Mouse (Mus musculus): Measurements from ENCODE around the gene 1700030J22Rik. TPM values are rescaled to one million over a fixed set of nuclear protein-coding genes. Genes with fewer than 3 reads are reported as not detected.

Gene 1700030J22Rik
- polyA plus RNA-seq (2015; fragmentation: Nextera tagmentation; extraction: Ambion mirVana) = 3.4 TPM in 2 replicates

- Histone ChIP-seq H3K9ac (ENCODE audit: low read length) (peak within 1 kb of the TSS; percentile 62), H3K27ac (ENCODE audit: low read length) (peak within 1 kb of the TSS; percentile 61; the same call in 1 of the 2 replicates), H3K4me2 (ENCODE audit: low read depth, low read length) (peak within 1 kb of the TSS; percentile 79), H3K27me3 (ENCODE audit: control insufficient read depth, insufficient read depth, low read depth, low read length) (no peaks in the 10 kb centered on the region), H3K4me3 (ENCODE audit: low read length) (peak within 1 kb of the TSS; percentile 72), H3K9me3 (ENCODE audit: control insufficient read depth, low read length) (no peaks in the 10 kb centered on the region), H3K36me3 (ENCODE audit: control insufficient read depth, insufficient read depth, low read length) (no peaks in the 10 kb centered on the region; the same call in 1 of the 2 replicates), H3K4me1 (replicated peaks; ENCODE audit: control insufficient read depth, insufficient read depth, low read length) (peaks cover 10% of the 10 kb centered on the region; the same call in 1 of the 2 replicates)
- under 1% methylated on average over 43 of the region's 46 CpGs for WGBS
- ATAC-seq (ENCODE audit: low read depth) = peak; percentile 99
These were observed at the start of gene 1700030J22Rik for GRCm38 (mm10) chr8:116978631-116979256. TSS of gene 1700030J22Rik (minus strand) at chr8:116978959.

- no peak for ATAC-seq (ENCODE audit: low read depth)
- Histone ChIP-seq H3K36me3 (ENCODE audit: control insufficient read depth, insufficient read depth, low read length) (no peaks in the 10 kb centered on the region), H3K9ac (ENCODE audit: low read length) (no peak overlapping the region), H3K4me3 (ENCODE audit: low read length) (no peak overlapping the region), H3K4me2 (ENCODE audit: low read depth, low read length) (no peak overlapping the region), H3K27me3 (ENCODE audit: control insufficient read depth, insufficient read depth, low read depth, low read length) (no peaks in the 10 kb centered on the region), H3K27ac (ENCODE audit: low read length) (no peak overlapping the region), H3K9me3 (ENCODE audit: control insufficient read depth, low read length) (no peaks in the 10 kb centered on the region), H3K4me1 (replicated peaks; ENCODE audit: control insufficient read depth, insufficient read depth, low read length) (no peaks in the 10 kb centered on the region)
- 78% methylated on average over 5 of the region's 5 CpGs for WGBS
These were observed 48.8 kb upstream of the 1700030J22Rik start for GRCm38 (mm10) chr8:117027601-117028000.

- Histone ChIP-seq H3K4me2 (ENCODE audit: low read depth, low read length) (no peak overlapping the region), H3K27ac (ENCODE audit: low read length) (no peak overlapping the region), H3K36me3 (ENCODE audit: control insufficient read depth, insufficient read depth, low read length) (no peaks in the 10 kb centered on the region), H3K9me3 (ENCODE audit: control insufficient read depth, low read length) (no peaks in the 10 kb centered on the region), H3K27me3 (ENCODE audit: control insufficient read depth, insufficient read depth, low read depth, low read length) (no peaks in the 10 kb centered on the region; the same call in 1 of the 2 replicates), H3K4me3 (ENCODE audit: low read length) (no peak overlapping the region), H3K4me1 (replicated peaks; ENCODE audit: control insufficient read depth, insufficient read depth, low read length) (no peaks in the 10 kb centered on the region; the same call in 1 of the 2 replicates), H3K9ac (ENCODE audit: low read length) (no peak overlapping the region)
- peak; percentile 85 for ATAC-seq (ENCODE audit: low read depth)
- WGBS = 44% methylated on average over 1 of the region's 1 CpGs
These were observed 43.7 kb upstream of the 1700030J22Rik start for GRCm38 (mm10) chr8:117022297-117022993.

- Histone ChIP-seq H3K4me2 (ENCODE audit: low read depth, low read length) (no peak overlapping the region), H3K9ac (ENCODE audit: low read length) (no peak overlapping the region), H3K4me3 (ENCODE audit: low read length) (no peak overlapping the region), H3K4me1 (replicated peaks; ENCODE audit: control insufficient read depth, insufficient read depth, low read length) (no peaks in the 10 kb centered on the region; the same call in 1 of the 2 replicates), H3K9me3 (ENCODE audit: control insufficient read depth, low read length) (no peaks in the 10 kb centered on the region), H3K27ac (ENCODE audit: low read length) (no peak overlapping the region), H3K27me3 (ENCODE audit: control insufficient read depth, insufficient read depth, low read depth, low read length) (no peaks in the 10 kb centered on the region; the same call in 1 of the 2 replicates), H3K36me3 (ENCODE audit: control insufficient read depth, insufficient read depth, low read length) (no peaks in the 10 kb centered on the region)
- WGBS = 70% methylated on average over 18 of the region's 18 CpGs
- no peak for ATAC-seq (ENCODE audit: low read depth)
These were observed 40.8 kb upstream of the 1700030J22Rik start for GRCm38 (mm10) chr8:117019323-117020275.

- Histone ChIP-seq H3K4me1 (replicated peaks; ENCODE audit: control insufficient read depth, insufficient read depth, low read length) (no peaks in the 10 kb centered on the region; the same call in 1 of the 2 replicates), H3K27ac (ENCODE audit: low read length) (no peak overlapping the region), H3K9me3 (ENCODE audit: control insufficient read depth, low read length) (no peaks in the 10 kb centered on the region), H3K4me2 (ENCODE audit: low read depth, low read length) (no peak overlapping the region), H3K36me3 (ENCODE audit: control insufficient read depth, insufficient read depth, low read length) (no peaks in the 10 kb centered on the region), H3K9ac (ENCODE audit: low read length) (no peak overlapping the region), H3K27me3 (ENCODE audit: control insufficient read depth, insufficient read depth, low read depth, low read length) (no peaks in the 10 kb centered on the region; the same call in 1 of the 2 replicates), H3K4me3 (ENCODE audit: low read length) (no peak overlapping the region)
- 78% methylated on average over 4 of the region's 4 CpGs for WGBS
- no peak for ATAC-seq (ENCODE audit: low read depth)
These were observed 39.1 kb upstream of the 1700030J22Rik start for GRCm38 (mm10) chr8:117017896-117018295.

- no peak overlapping the region for H3K27ac ChIP-seq (ENCODE audit: low read length)
- no peaks in the 10 kb centered on the region; the same call in 1 of the 2 replicates for H3K4me1 ChIP-seq (replicated peaks; ENCODE audit: control insufficient read depth, insufficient read depth, low read length)
- H3K36me3 ChIP-seq (ENCODE audit: control insufficient read depth, insufficient read depth, low read length) = no peaks in the 10 kb centered on the region
- no peak overlapping the region for H3K9ac ChIP-seq (ENCODE audit: low read length)
- 67% methylated on average over 8 of the region's 8 CpGs for WGBS
- ATAC-seq (ENCODE audit: low read depth) = no peak
- no peaks in the 10 kb centered on the region for H3K9me3 ChIP-seq (ENCODE audit: control insufficient read depth, low read length)
- H3K27me3 ChIP-seq (ENCODE audit: control insufficient read depth, insufficient read depth, low read depth, low read length) = no peaks in the 10 kb centered on the region; the same call in 1 of the 2 replicates
- H3K4me2 ChIP-seq (ENCODE audit: low read depth, low read length) = no peak overlapping the region
- no peak overlapping the region for H3K4me3 ChIP-seq (ENCODE audit: low read length)
These were observed 38.2 kb upstream of the 1700030J22Rik start for GRCm38 (mm10) chr8:117017006-117017405.

GRCm38 (mm10) chr8:117015670-117016069, 36.9 kb upstream of the 1700030J22Rik start:
- Histone ChIP-seq H3K4me2 (ENCODE audit: low read depth, low read length) (no peak overlapping the region), H3K4me1 (replicated peaks; ENCODE audit: control insufficient read depth, insufficient read depth, low read length) (no peaks in the 10 kb centered on the region), H3K27me3 (ENCODE audit: control insufficient read depth, insufficient read depth, low read depth, low read length) (no peaks in the 10 kb centered on the region; the same call in 1 of the 2 replicates), H3K4me3 (ENCODE audit: low read length) (no peak overlapping the region), H3K36me3 (ENCODE audit: control insufficient read depth, insufficient read depth, low read length) (no peaks in the 10 kb centered on the region), H3K27ac (ENCODE audit: low read length) (no peak overlapping the region), H3K9me3 (ENCODE audit: control insufficient read depth, low read length) (no peaks in the 10 kb centered on the region), H3K9ac (ENCODE audit: low read length) (no peak overlapping the region)
- WGBS = 56% methylated on average over 4 of the region's 4 CpGs
- no peak for ATAC-seq (ENCODE audit: low read depth)

- H3K4me1 ChIP-seq (replicated peaks; ENCODE audit: control insufficient read depth, insufficient read depth, low read length) = no peaks in the 10 kb centered on the region
- no peak overlapping the region for H3K4me3 ChIP-seq (ENCODE audit: low read length)
- H3K36me3 ChIP-seq (ENCODE audit: control insufficient read depth, insufficient read depth, low read length) = no peaks in the 10 kb centered on the region
- H3K4me2 ChIP-seq (ENCODE audit: low read depth, low read length) = no peak overlapping the region
- 79% methylated on average over 9 of the region's 9 CpGs for WGBS
- ATAC-seq (ENCODE audit: low read depth) = no peak
- no peak overlapping the region for H3K9ac ChIP-seq (ENCODE audit: low read length)
- no peaks in the 10 kb centered on the region for H3K9me3 ChIP-seq (ENCODE audit: control insufficient read depth, low read length)
- H3K27me3 ChIP-seq (ENCODE audit: control insufficient read depth, insufficient read depth, low read depth, low read length) = no peaks in the 10 kb centered on the region
- no peak overlapping the region for H3K27ac ChIP-seq (ENCODE audit: low read length)
These were observed 32.6 kb upstream of the 1700030J22Rik start for GRCm38 (mm10) chr8:117011366-117011765.

Data from lung, embryonic 16.5 days (tissue).